ENCODE assay signal across 9 mouse cellular contexts in genomic region chr13:81526687-81527086, GRCm38 (mm10).
DNase-seq lines count a peak whose midpoint lies in the region; ATAC-seq and TF ChIP-seq lines count a peak whose summit lies in the region.
"Had no signal": no experiment of that assay in that cellular context is flagged by ENCODE, and none has a peak within 500 bp of the region (broad histone marks: within the 10 kb centered on the region; RNA-seq: fewer than 3 reads in every experiment).

No protein-coding gene starts in this region.

- POLR2A ChIA-PET in Patski (lab: Charles Lee) = no interaction called here

- H3K4me3 ChIP-seq in hindbrain, embryonic 11.5 days (ENCODE audit: low read depth, low read length) = no peak overlapping the region
- no peak overlapping the region for H3K4me3 ChIP-seq in hindbrain, embryonic 10.5 days
- no peak overlapping the region for H3K4me3 ChIP-seq in hindbrain, embryonic 13.5 days
- H3K4me3 ChIP-seq: hindbrain, embryonic 15.5 days had no signal

- intact Hi-C loops in heart, postnatal 36 days (cut with DNase I) = no loop called here

- in situ Hi-C loops in Patski (cut with MboI; ENCODE audit: low pct_unique_long_range_greater_than_20kb) = loop anchor here (5.0 kb wide), 1 partner anchor 241 kb away; no protein-coding TSS in a partner anchor

- DNase-seq in hindbrain, embryonic 11.5 days (ENCODE audit: low spot score) = peak; percentile 17
- no peak for DNase-seq in hindbrain, embryonic 10.5 days (ENCODE audit: low spot score)
- DNase-seq in 416B (ENCODE audit: low read depth) (peak; percentile 26), Patski (ENCODE audit: low read depth, low spot score) (no peak)
- no peak for DNase-seq in gastrocnemius, postnatal 10 days
- DNase-seq in heart, postnatal 36 days = no peak

- H3K4me1 ChIP-seq in hindbrain, embryonic 11.5 days (replicated peaks; ENCODE audit: control insufficient read depth, insufficient read depth, low read length) = no peaks in the 10 kb centered on the region
- H3K4me1 ChIP-seq in hindbrain, embryonic 10.5 days (replicated peaks) = no peaks in the 10 kb centered on the region
- H3K4me1 ChIP-seq in hindbrain, embryonic 13.5 days (replicated peaks) = no peaks in the 10 kb centered on the region
- H3K4me1 ChIP-seq: hindbrain, embryonic 15.5 days had no signal

- 0 out of 2 replicates have a peak, but pooled peaks cover 3% of the 10 kb centered on the region for H3K36me3 ChIP-seq in hindbrain, embryonic 11.5 days (ENCODE audit: control insufficient read depth, insufficient read depth, low read length)
- peaks cover 78% of the 10 kb centered on the region for H3K36me3 ChIP-seq in hindbrain, embryonic 10.5 days
- H3K36me3 ChIP-seq in hindbrain, embryonic 13.5 days = no peaks in the 10 kb centered on the region
- H3K36me3 ChIP-seq: hindbrain, embryonic 15.5 days had no signal

- ATAC-seq in hindbrain, embryonic 11.5 days (ENCODE audit: low FRiP score) = peak; percentile 57; the same call in 1 of the 2 replicates
- ATAC-seq in Patski = no peak
- ATAC-seq in hindbrain, embryonic 13.5 days (ENCODE audit: low FRiP score) = peak; percentile 65
- no peak for ATAC-seq in CD4-positive, CD25-positive, alpha-beta regulatory T cell, adult 4 months

- no peak overlapping the region for H3K27ac ChIP-seq in hindbrain, embryonic 11.5 days (ENCODE audit: low read depth, low read length)
- H3K27ac ChIP-seq in hindbrain, embryonic 10.5 days = no peak overlapping the region
- no peak overlapping the region for H3K27ac ChIP-seq in hindbrain, embryonic 13.5 days
- H3K27ac ChIP-seq: hindbrain, embryonic 15.5 days had no signal

- WGBS in hindbrain, embryonic 11.5 days = 72% methylated on average over 4 of the region's 4 CpGs
- WGBS in hindbrain, embryonic 10.5 days = 65% methylated on average over 4 of the region's 4 CpGs
- 65% methylated on average over 4 of the region's 4 CpGs for WGBS in hindbrain, embryonic 13.5 days

- no peak overlapping the region for H3K9ac ChIP-seq in hindbrain, embryonic 11.5 days (ENCODE audit: low read depth, low read length)
- no peak overlapping the region for H3K9ac ChIP-seq in hindbrain, embryonic 13.5 days
- H3K9ac ChIP-seq: hindbrain, embryonic 15.5 days had no signal

- H3K27me3 ChIP-seq in hindbrain, embryonic 11.5 days (ENCODE audit: control insufficient read depth, insufficient read depth, low read length) = no peaks in the 10 kb centered on the region
- no peaks in the 10 kb centered on the region for H3K27me3 ChIP-seq in hindbrain, embryonic 10.5 days (ENCODE audit: insufficient read depth, poor library complexity, severe bottlenecking)
- H3K27me3 ChIP-seq in Patski = no peaks in the 10 kb centered on the region
- no peaks in the 10 kb centered on the region for H3K27me3 ChIP-seq in hindbrain, embryonic 13.5 days
- H3K27me3 ChIP-seq: hindbrain, embryonic 15.5 days had no signal

- CTCF ChIA-PET in Patski (lab: Charles Lee) = interaction anchor here (1.3 to 2.3 kb wide), 3 partner anchors 54 to 237 kb away, joined by 3 to 10 read pairs (median 4); no protein-coding TSS in a partner anchor

- no peak overlapping the region for H3K4me2 ChIP-seq in hindbrain, embryonic 11.5 days (replicated peaks; ENCODE audit: low read depth, low read length)
- no peak overlapping the region for H3K4me2 ChIP-seq in hindbrain, embryonic 13.5 days
- H3K4me2 ChIP-seq: hindbrain, embryonic 15.5 days had no signal

- no peaks in the 10 kb centered on the region for H3K9me3 ChIP-seq in hindbrain, embryonic 11.5 days (ENCODE audit: control insufficient read depth, low read length)
- H3K9me3 ChIP-seq in hindbrain, embryonic 10.5 days = no peaks in the 10 kb centered on the region
- H3K9me3 ChIP-seq in hindbrain, embryonic 13.5 days = no peaks in the 10 kb centered on the region
- H3K9me3 ChIP-seq: hindbrain, embryonic 15.5 days had no signal

- peak; percentile 52 for TF ChIP-seq CTCF in Patski (IDR thresholded peaks at IDR 0.05)

Comparison
In these comparisons a context has a peak if more than half of its experiments do, and no peak if none do; other contexts are left out.
1. DNase-seq: peak in hindbrain, embryonic 11.5 days (single experiment) and 416B (single experiment); none in hindbrain, embryonic 10.5 days (single experiment), Patski (single experiment), gastrocnemius, postnatal 10 days (single experiment) and heart, postnatal 36 days (0 of 2).
2. ATAC-seq: peak in hindbrain, embryonic 11.5 days (single experiment) and hindbrain, embryonic 13.5 days (single experiment); none in Patski (single experiment) and CD4-positive, CD25-positive, alpha-beta regulatory T cell, adult 4 months (single experiment).